Mouse (Mus musculus): ENCODE measurements around the gene Chrna4. TPM values are rescaled to one million over a fixed set of nuclear protein-coding genes. Genes with fewer than 3 reads are reported as not detected.

Chrna4 gene
- polyA plus RNA-seq, 1 experiment from 2014 or later = 62.4 TPM

DNA sequence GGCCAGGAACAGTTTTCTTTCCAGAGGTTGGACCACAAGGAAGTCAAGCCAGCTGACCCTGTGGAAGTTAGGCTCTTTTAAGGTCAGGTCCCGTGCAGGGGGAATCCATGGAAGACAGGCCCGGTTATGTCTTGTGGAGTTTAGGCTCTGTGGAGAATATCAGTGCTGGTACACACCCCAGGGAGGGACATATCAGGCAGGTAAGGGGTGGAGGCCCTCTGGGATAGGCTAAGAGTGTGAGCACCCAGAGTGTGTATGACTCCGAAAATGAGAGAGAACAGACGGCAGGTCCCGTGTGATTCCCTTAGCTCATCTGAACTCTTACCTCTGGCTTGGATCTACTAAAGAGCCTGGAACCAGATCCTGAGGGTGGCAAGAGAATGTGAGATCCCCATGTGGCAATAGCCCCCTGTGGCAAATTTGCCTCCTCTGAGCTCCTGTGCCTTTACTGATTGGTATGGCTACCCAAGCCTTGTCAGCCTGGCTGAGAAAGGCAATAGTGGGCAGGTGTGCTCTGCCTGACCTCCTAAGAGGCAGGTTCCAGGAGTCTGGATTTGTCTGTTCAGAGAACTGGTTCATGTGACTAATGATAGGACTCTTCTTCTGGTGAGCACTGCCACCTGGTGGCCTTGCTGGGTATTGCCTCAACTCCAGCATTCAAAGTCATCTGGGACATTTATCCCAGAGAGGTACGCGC is 28.5 kb upstream of the Chrna4 start:
- Histone ChIP-seq H3K27ac (ENCODE audit: low read depth, low read length) (no peak overlapping the region), H3K36me3 (ENCODE audit: control insufficient read depth, insufficient read depth, low read length) (no peaks in the 10 kb centered on the region), H3K27me3 (ENCODE audit: control insufficient read depth, insufficient read depth, low read length) (no peaks in the 10 kb centered on the region), H3K4me2 (ENCODE audit: low read depth, low read length) (no peak overlapping the region), H3K9me3 (ENCODE audit: control insufficient read depth, low read length) (no peaks in the 10 kb centered on the region), H3K9ac (replicated peaks; ENCODE audit: low read depth, low read length) (no peak overlapping the region), H3K4me3 (ENCODE audit: low read depth, low read length) (no peak overlapping the region), H3K4me1 (ENCODE audit: control insufficient read depth, insufficient read depth, low read length) (no peaks in the 10 kb centered on the region)
- ATAC-seq (ENCODE audit: low read depth) = peak; percentile 60
- 70% methylated on average over 7 of the region's 7 CpGs for WGBS

DNA sequence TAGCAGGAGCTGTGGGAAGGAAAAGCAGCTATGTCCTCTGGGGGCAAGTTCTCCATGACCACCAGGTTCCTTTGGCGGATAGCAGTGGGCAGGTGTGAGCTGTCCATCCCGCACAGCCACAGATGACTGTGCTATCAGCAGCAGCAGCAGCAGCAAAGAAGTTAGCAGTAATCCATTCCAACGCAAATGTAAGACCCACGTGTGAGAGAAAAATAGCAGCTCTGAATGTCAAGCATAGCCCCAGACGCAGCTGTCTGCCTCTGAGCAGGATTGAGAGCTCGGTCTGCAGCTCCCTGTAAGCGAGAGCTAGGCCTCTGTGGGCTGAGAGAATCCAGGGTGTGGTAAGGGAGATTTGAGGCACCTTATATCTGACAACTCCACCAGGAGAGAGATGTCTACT is 26.8 kb upstream of the Chrna4 start:
- Histone ChIP-seq H3K9me3 (ENCODE audit: control insufficient read depth, low read length) (no peaks in the 10 kb centered on the region), H3K4me3 (ENCODE audit: low read depth, low read length) (no peak overlapping the region), H3K27me3 (ENCODE audit: control insufficient read depth, insufficient read depth, low read length) (no peaks in the 10 kb centered on the region), H3K4me1 (ENCODE audit: control insufficient read depth, insufficient read depth, low read length) (no peaks in the 10 kb centered on the region), H3K27ac (ENCODE audit: low read depth, low read length) (no peak overlapping the region), H3K9ac (replicated peaks; ENCODE audit: low read depth, low read length) (no peak overlapping the region), H3K4me2 (ENCODE audit: low read depth, low read length) (no peak overlapping the region), H3K36me3 (ENCODE audit: control insufficient read depth, insufficient read depth, low read length) (no peaks in the 10 kb centered on the region)
- WGBS = 65% methylated on average over 7 of the region's 7 CpGs
- ATAC-seq (ENCODE audit: low read depth) = no peak

DNA sequence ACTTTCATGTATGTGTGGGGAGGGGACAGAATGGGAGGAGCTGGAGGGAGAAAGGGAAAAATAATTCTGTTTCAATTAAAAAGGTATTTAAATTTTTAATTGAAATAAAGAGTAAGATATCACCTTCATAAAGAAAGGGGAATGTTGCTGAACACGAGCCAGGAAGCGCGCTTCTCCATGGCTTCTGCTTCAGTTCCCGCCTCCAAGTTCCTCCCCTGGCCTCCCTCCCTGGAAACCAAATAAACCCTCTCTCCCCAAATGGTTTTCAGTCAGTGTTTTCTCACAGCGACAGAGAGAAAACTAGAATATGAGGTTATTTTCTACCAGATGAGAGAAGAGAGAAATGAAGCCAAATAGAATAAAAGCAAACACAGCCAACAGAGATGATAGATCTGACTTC is 25.2 kb upstream of the Chrna4 start:
- no peak for ATAC-seq (ENCODE audit: low read depth)
- Histone ChIP-seq H3K4me2 (ENCODE audit: low read depth, low read length) (no peak overlapping the region), H3K27ac (ENCODE audit: low read depth, low read length) (no peak overlapping the region), H3K27me3 (ENCODE audit: control insufficient read depth, insufficient read depth, low read length) (no peaks in the 10 kb centered on the region), H3K4me1 (ENCODE audit: control insufficient read depth, insufficient read depth, low read length) (no peaks in the 10 kb centered on the region), H3K4me3 (ENCODE audit: low read depth, low read length) (no peak overlapping the region), H3K9me3 (ENCODE audit: control insufficient read depth, low read length) (no peaks in the 10 kb centered on the region), H3K36me3 (ENCODE audit: control insufficient read depth, insufficient read depth, low read length) (no peaks in the 10 kb centered on the region), H3K9ac (replicated peaks; ENCODE audit: low read depth, low read length) (no peak overlapping the region)
- 82% methylated on average over 5 of the region's 5 CpGs for WGBS

DNA sequence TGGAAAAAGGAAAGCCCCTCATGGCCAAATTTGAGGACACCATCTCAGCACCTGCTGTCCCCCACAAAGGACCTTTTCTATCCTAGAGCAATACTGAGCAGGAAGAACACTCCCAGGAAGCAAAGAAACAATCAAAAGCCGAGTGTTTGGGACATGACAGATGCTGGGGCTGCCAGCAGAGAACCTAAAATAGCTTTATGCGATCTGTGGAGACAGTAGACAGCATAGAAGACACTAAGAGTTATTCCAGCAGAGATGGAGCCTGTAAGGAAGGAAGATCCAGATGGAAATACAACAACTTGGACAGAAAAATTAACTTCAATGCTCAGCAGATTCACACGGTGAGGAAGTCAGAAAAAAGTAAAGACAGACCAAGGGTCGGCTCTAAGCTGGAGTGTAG is 22.5 kb upstream of the Chrna4 start:
- 59% methylated on average over 4 of the region's 4 CpGs for WGBS
- no peak for ATAC-seq (ENCODE audit: low read depth)
- no peaks in the 10 kb centered on the region for H3K4me1 ChIP-seq (ENCODE audit: control insufficient read depth, insufficient read depth, low read length)

DNA sequence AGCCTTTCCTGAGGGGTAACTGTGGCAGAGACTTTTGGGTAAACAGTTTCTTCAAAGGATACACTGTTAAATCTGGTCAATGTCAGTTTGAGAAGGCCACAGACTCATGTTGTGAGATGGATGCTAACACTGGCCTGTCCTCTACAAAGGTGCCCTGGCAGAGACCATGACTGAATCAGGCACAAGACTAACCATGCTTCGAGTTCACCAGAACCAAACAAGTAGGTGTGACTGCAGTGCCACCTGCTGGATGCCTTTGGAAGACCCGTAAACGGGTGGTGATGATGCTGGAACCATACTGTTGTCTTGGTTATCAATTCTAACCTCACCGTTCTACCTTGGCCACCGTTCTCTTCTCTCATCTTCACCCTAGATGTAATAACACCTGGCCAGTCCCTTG is 16.8 kb upstream of the Chrna4 start:
- H3K27ac ChIP-seq (ENCODE audit: low read depth, low read length) = no peak overlapping the region
- H3K4me1 ChIP-seq (ENCODE audit: control insufficient read depth, insufficient read depth, low read length) = peaks cover 18% of the 10 kb centered on the region
- WGBS = 17% methylated on average over 5 of the region's 5 CpGs
- H3K9ac ChIP-seq (replicated peaks; ENCODE audit: low read depth, low read length) = no peak overlapping the region; the same call in 1 of the 2 replicates
- ATAC-seq (ENCODE audit: low read depth) = peak; percentile 77; the same call in 1 of the 2 replicates
- H3K9me3 ChIP-seq (ENCODE audit: control insufficient read depth, low read length) = no peaks in the 10 kb centered on the region
- no peak overlapping the region for H3K4me2 ChIP-seq (ENCODE audit: low read depth, low read length)
- H3K27me3 ChIP-seq (ENCODE audit: control insufficient read depth, insufficient read depth, low read length) = no peaks in the 10 kb centered on the region
- H3K4me3 ChIP-seq (ENCODE audit: low read depth, low read length) = no peak overlapping the region
- no peaks in the 10 kb centered on the region for H3K36me3 ChIP-seq (ENCODE audit: control insufficient read depth, insufficient read depth, low read length)

More for the DNA sequence above, 22.5 kb upstream of the Chrna4 start:
- H3K27me3 ChIP-seq (ENCODE audit: control insufficient read depth, insufficient read depth, low read length) = no peaks in the 10 kb centered on the region
- no peak overlapping the region for H3K9ac ChIP-seq (replicated peaks; ENCODE audit: low read depth, low read length)
- H3K36me3 ChIP-seq (ENCODE audit: control insufficient read depth, insufficient read depth, low read length) = no peaks in the 10 kb centered on the region
- no peaks in the 10 kb centered on the region for H3K9me3 ChIP-seq (ENCODE audit: control insufficient read depth, low read length)
- no peak overlapping the region for H3K4me3 ChIP-seq (ENCODE audit: low read depth, low read length)
- no peak overlapping the region for H3K27ac ChIP-seq (ENCODE audit: low read depth, low read length)
- H3K4me2 ChIP-seq (ENCODE audit: low read depth, low read length) = no peak overlapping the region

GRCm38 (mm10) chr2:181058193-181058592 is 14.8 kb upstream of the Chrna4 start:
- 0 out of 2 replicates have a peak, but pooled peaks have one; percentile 38 for ATAC-seq (ENCODE audit: low read depth)
- Histone ChIP-seq H3K4me2 (ENCODE audit: low read depth, low read length) (no peak overlapping the region), H3K36me3 (ENCODE audit: control insufficient read depth, insufficient read depth, low read length) (no peaks in the 10 kb centered on the region), H3K27ac (ENCODE audit: low read depth, low read length) (no peak overlapping the region), H3K4me1 (ENCODE audit: control insufficient read depth, insufficient read depth, low read length) (peaks cover 18% of the 10 kb centered on the region), H3K9ac (replicated peaks; ENCODE audit: low read depth, low read length) (no peak overlapping the region), H3K4me3 (ENCODE audit: low read depth, low read length) (no peak overlapping the region), H3K9me3 (ENCODE audit: control insufficient read depth, low read length) (no peaks in the 10 kb centered on the region), H3K27me3 (ENCODE audit: control insufficient read depth, insufficient read depth, low read length) (no peaks in the 10 kb centered on the region; the same call in 1 of the 2 replicates)
- WGBS = 6% methylated on average over 3 of the region's 3 CpGs

GRCm38 (mm10) chr2:181057341-181057740 is 14.0 kb upstream of the Chrna4 start:
- Histone ChIP-seq H3K4me3 (ENCODE audit: low read depth, low read length) (no peak overlapping the region), H3K4me1 (ENCODE audit: control insufficient read depth, insufficient read depth, low read length) (peaks cover 18% of the 10 kb centered on the region), H3K9me3 (ENCODE audit: control insufficient read depth, low read length) (no peaks in the 10 kb centered on the region), H3K9ac (replicated peaks; ENCODE audit: low read depth, low read length) (no peak overlapping the region), H3K36me3 (ENCODE audit: control insufficient read depth, insufficient read depth, low read length) (no peaks in the 10 kb centered on the region), H3K27me3 (ENCODE audit: control insufficient read depth, insufficient read depth, low read length) (no peaks in the 10 kb centered on the region; the same call in 1 of the 2 replicates), H3K27ac (ENCODE audit: low read depth, low read length) (no peak overlapping the region), H3K4me2 (ENCODE audit: low read depth, low read length) (no peak overlapping the region)
- 29% methylated on average over 8 of the region's 8 CpGs for WGBS
- ATAC-seq (ENCODE audit: low read depth) = no peak

- Histone ChIP-seq H3K4me2 (ENCODE audit: low read depth, low read length) (no peak overlapping the region), H3K4me3 (ENCODE audit: low read depth, low read length) (no peak overlapping the region), H3K9ac (replicated peaks; ENCODE audit: low read depth, low read length) (no peak overlapping the region), H3K9me3 (ENCODE audit: control insufficient read depth, low read length) (no peaks in the 10 kb centered on the region), H3K4me1 (ENCODE audit: control insufficient read depth, insufficient read depth, low read length) (peaks cover 1% of the 10 kb centered on the region), H3K27me3 (ENCODE audit: control insufficient read depth, insufficient read depth, low read length) (no peaks in the 10 kb centered on the region; the same call in 1 of the 2 replicates), H3K36me3 (ENCODE audit: control insufficient read depth, insufficient read depth, low read length) (no peaks in the 10 kb centered on the region), H3K27ac (ENCODE audit: low read depth, low read length) (no peak overlapping the region)
- ATAC-seq (ENCODE audit: low read depth) = no peak
- WGBS = 95% methylated on average over 1 of the region's 1 CpGs
Measured at GRCm38 (mm10) chr2:181052171-181052570, 8.8 kb upstream of the Chrna4 start.

DNA sequence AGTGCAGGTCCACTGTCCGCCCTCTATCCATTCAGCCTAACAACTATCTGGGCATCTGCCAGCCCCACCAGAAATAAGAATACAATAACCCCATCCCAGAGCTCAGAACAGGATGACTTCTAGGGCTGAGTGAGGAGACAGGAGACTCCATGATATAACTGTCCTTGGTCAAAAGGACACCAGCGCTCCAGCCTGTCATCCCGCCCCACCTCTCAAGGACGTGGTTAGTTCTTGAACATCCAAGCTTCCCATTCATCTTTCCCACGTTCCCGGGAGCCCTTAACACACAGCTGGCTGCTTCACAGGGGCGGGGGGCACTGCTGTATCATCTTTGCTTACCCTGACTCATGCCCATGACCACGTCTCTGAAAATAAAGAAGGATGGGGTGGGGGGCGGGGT is 5.6 kb upstream of the Chrna4 start:
- 77% methylated on average over 9 of the region's 9 CpGs for WGBS
- Histone ChIP-seq H3K36me3 (ENCODE audit: control insufficient read depth, insufficient read depth, low read length) (no peaks in the 10 kb centered on the region), H3K27me3 (ENCODE audit: control insufficient read depth, insufficient read depth, low read length) (no peaks in the 10 kb centered on the region; the same call in 1 of the 2 replicates), H3K9ac (replicated peaks; ENCODE audit: low read depth, low read length) (no peak overlapping the region), H3K9me3 (ENCODE audit: control insufficient read depth, low read length) (no peaks in the 10 kb centered on the region), H3K4me2 (ENCODE audit: low read depth, low read length) (no peak overlapping the region), H3K4me1 (ENCODE audit: control insufficient read depth, insufficient read depth, low read length) (no peaks in the 10 kb centered on the region), H3K4me3 (ENCODE audit: low read depth, low read length) (no peak overlapping the region), H3K27ac (ENCODE audit: low read depth, low read length) (no peak overlapping the region)
- ATAC-seq (ENCODE audit: low read depth) = no peak
